Mouse (Mus musculus) forebrain, embryonic 13.5 days (tissue): ENCODE data around the gene Ptpa. TPM values are rescaled to one million over a fixed set of nuclear protein-coding genes. Genes with fewer than 3 reads are reported as not detected.
A peak's percentile ranks its signal among the peaks of the same experiment; 100 is the strongest.

Experiments
- ATAC-seq: fragments of 200-750 bp; cut with Nextera tagmentation; 2 replicates; pipeline ENCODE4 v1.8.0; 2017
- H3K27ac ChIP-seq: fragments of 300-500 bp; sonication (generic); 2 replicates; pipeline ENCODE4 v1.5.1; 2015; ENCODE audit warnings: inconsistent platforms, mild to moderate bottlenecking, moderate library complexity
- H3K27me3 ChIP-seq: fragments of 300-500 bp; sonication (generic); 2 replicates; pipeline ENCODE4 v1.6.1; 2015; ENCODE audit warnings: mild to moderate bottlenecking, inconsistent platforms
- H3K36me3 ChIP-seq: fragments of 300-500 bp; sonication (generic); 2 replicates; pipeline ENCODE4 v1.6.1; 2015; ENCODE audit warnings: mild to moderate bottlenecking, inconsistent platforms; ENCODE audit not compliant: poor library complexity, severe bottlenecking
- H3K4me1 ChIP-seq: fragments of 300-500 bp; sonication (generic); 2 replicates; pipeline ENCODE4 v1.6.1; 2015; ENCODE audit warnings: inconsistent platforms
- H3K4me2 ChIP-seq: fragments of 300-500 bp; sonication (generic); 2 replicates; pipeline ENCODE4 v1.6.1; 2015; ENCODE audit warnings: inconsistent platforms, mild to moderate bottlenecking, moderate library complexity
- H3K4me3 ChIP-seq: fragments of 300-500 bp; sonication (generic); 2 replicates; pipeline ENCODE4 v1.5.1; 2015; ENCODE audit warnings: mild to moderate bottlenecking, inconsistent platforms
- H3K9ac ChIP-seq: fragments of 300-500 bp; sonication (generic); 2 replicates; pipeline ENCODE4 v1.6.1; 2015; ENCODE audit warnings: mild to moderate bottlenecking, inconsistent platforms
- H3K9me3 ChIP-seq: fragments of 300-500 bp; sonication (generic); replicated peaks from 2 replicates; pipeline ENCODE4 v1.6.1; 2016; ENCODE audit warnings: inconsistent platforms
- WGBS: fragments of 180-500 bp; shearing (Covaris S2); methylation state at CpG from one replicate; pipeline ENCODE4 v1.1.7; 2015; 5-methylcytosine and 5-hydroxymethylcytosine counted together
- polyA plus RNA-seq: library from polyadenylated mRNA; unstranded; fragments of >200 nt; fragmentation: Nextera tagmentation; extraction: Ambion mirVana; gene quantifications from 2 replicates; pipeline ENCODE4 v1.2.1, GENCODE M21; 2015

Gene Ptpa
- polyA plus RNA-seq, 1 experiment from 2014 or later: 126 TPM

- 13% methylated on average over 12 of the region's 12 CpGs for WGBS
- H3K9me3 ChIP-seq: no peaks in the 10 kb centered on the region
- H3K4me1 ChIP-seq: peaks cover 46% of the 10 kb centered on the region
- H3K9ac ChIP-seq: peak overlapping the region; percentile 65
- peak overlapping the region; percentile 41 for H3K4me2 ChIP-seq
- no peaks in the 10 kb centered on the region for H3K27me3 ChIP-seq
- 0 out of 2 replicates have a peak overlapping the region, but pooled peaks have one; percentile 14 for H3K4me3 ChIP-seq
- peak overlapping the region; percentile 98 for H3K27ac ChIP-seq
- H3K36me3 ChIP-seq: peaks cover 67% of the 10 kb centered on the region
- ATAC-seq: peak; percentile 60
Measured at GRCm38 (mm10) chr2:30440701-30441517, 25.1 kb downstream of the Ptpa start.

DNA sequence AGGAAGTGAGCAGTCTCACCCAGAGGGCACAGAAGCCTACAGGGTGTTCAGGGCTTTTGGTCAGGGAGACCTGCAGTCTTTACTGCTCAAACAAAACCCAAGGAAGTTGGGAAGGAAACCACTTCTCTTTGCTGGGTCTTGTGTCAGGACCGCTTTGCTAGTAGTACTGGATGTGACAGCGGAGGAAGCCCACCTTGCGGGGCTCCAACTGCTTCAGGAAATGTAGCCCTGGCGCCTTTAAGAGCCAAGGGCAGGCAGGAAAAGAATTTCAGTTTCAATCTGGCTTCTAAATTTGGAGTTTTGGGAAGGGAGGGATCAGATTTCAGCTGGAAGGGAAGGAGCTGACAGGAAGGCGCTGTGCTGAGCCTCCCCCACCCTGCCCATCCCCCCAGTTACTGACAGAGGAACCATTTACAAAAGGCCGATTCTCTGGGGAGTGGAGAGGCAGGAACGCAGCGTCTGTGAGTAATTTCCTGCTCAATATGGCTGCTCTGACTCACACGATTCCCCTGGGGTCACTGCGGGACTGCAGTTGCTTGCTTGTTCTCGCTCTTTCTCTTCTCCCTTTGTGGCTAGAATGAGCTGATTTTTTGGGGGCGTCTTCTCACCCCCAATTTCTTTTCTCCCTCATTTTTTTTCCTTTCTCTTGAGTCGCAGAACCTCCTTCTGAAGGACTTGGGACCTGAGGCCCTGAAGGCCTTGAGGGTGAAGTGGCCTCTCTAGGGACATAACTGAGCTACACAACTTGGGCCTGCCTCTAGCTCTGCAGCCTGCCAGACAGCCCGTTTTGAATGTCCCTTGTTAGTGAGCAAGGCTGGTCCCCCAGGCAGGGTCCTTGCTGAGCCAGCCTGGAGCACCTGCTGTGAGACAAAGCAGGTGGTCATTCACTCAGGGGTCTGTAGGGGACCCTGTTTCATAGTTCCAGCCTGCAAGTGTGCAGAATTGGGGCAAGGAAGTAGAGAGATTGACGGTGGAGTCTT lies 26.0 kb downstream of the Ptpa start:
- Histone ChIP-seq H3K4me2 (peak overlapping the region; percentile 41), H3K9ac (peak overlapping the region; percentile 65), H3K27me3 (no peaks in the 10 kb centered on the region), H3K4me3 (0 out of 2 replicates have a peak overlapping the region, but pooled peaks have one; percentile 14), H3K27ac (peak overlapping the region; percentile 98), H3K4me1 (peaks cover 46% of the 10 kb centered on the region), H3K9me3 (no peaks in the 10 kb centered on the region), H3K36me3 (peaks cover 73% of the 10 kb centered on the region)
- 4% methylated on average over 15 of the region's 15 CpGs for WGBS
- peak; percentile 73 for ATAC-seq

GRCm38 (mm10) chr2:30442498-30442890 lies 26.7 kb downstream of the Ptpa start:
- H3K4me3 ChIP-seq: 0 out of 2 replicates have a peak overlapping the region, but pooled peaks have one; percentile 14
- no peak for ATAC-seq
- no peaks in the 10 kb centered on the region for H3K27me3 ChIP-seq
- H3K27ac ChIP-seq: peak overlapping the region; percentile 98
- 66% methylated on average over 5 of the region's 5 CpGs for WGBS
- no peaks in the 10 kb centered on the region for H3K9me3 ChIP-seq
- peak overlapping the region; percentile 65 for H3K9ac ChIP-seq
- peak overlapping the region; percentile 41 for H3K4me2 ChIP-seq
- peaks cover 46% of the 10 kb centered on the region for H3K4me1 ChIP-seq
- H3K36me3 ChIP-seq: peaks cover 73% of the 10 kb centered on the region

DNA sequence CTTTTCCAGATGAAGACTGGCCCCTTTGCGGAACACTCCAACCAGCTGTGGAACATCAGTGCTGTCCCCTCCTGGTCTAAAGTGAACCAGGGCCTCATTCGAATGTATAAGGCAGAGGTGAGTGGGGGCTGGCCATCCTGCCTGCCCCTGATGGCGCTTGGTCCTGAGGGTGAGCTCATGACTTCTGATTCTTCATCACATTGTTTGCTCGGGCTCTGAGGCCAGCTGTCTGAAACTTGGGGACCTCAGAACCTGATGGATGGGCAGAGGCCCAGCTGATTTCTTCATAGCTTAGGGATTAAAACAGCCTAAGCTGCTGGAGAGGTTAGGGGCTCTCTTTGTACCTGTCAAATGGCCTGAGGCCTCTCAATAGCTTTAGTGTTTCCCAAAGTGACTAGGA lies 27.4 kb downstream of the Ptpa start:
- H3K27me3 ChIP-seq: no peaks in the 10 kb centered on the region
- H3K9ac ChIP-seq: peak overlapping the region; percentile 65; the same call in 1 of the 2 replicates
- peaks cover 46% of the 10 kb centered on the region for H3K4me1 ChIP-seq
- no peak overlapping the region for H3K4me2 ChIP-seq
- H3K36me3 ChIP-seq: peaks cover 73% of the 10 kb centered on the region
- H3K4me3 ChIP-seq: no peak overlapping the region
- peak overlapping the region; percentile 98 for H3K27ac ChIP-seq
- ATAC-seq: no peak
- 72% methylated on average over 4 of the region's 4 CpGs for WGBS
- H3K9me3 ChIP-seq: no peaks in the 10 kb centered on the region

GRCm38 (mm10) chr2:30444006-30444405 lies 28.2 kb downstream of the Ptpa start:
- no peak for ATAC-seq
- 88% methylated on average over 5 of the region's 5 CpGs for WGBS
- no peak overlapping the region for H3K4me3 ChIP-seq
- H3K9me3 ChIP-seq: no peaks in the 10 kb centered on the region
- no peak overlapping the region for H3K27ac ChIP-seq
- H3K36me3 ChIP-seq: peaks cover 69% of the 10 kb centered on the region
- H3K4me1 ChIP-seq: peaks cover 46% of the 10 kb centered on the region
- H3K4me2 ChIP-seq: no peak overlapping the region
- peak overlapping the region; percentile 12; the same call in 1 of the 2 replicates for H3K9ac ChIP-seq
- no peaks in the 10 kb centered on the region for H3K27me3 ChIP-seq

- Histone ChIP-seq H3K27ac (no peak overlapping the region), H3K4me2 (no peak overlapping the region), H3K27me3 (no peaks in the 10 kb centered on the region), H3K9me3 (no peaks in the 10 kb centered on the region), H3K36me3 (peaks cover 68% of the 10 kb centered on the region), H3K4me3 (no peak overlapping the region), H3K9ac (no peak overlapping the region), H3K4me1 (peaks cover 45% of the 10 kb centered on the region)
- no peak for ATAC-seq
Measured at GRCm38 (mm10) chr2:30444450-30444849, 28.6 kb downstream of the Ptpa start.

DNA sequence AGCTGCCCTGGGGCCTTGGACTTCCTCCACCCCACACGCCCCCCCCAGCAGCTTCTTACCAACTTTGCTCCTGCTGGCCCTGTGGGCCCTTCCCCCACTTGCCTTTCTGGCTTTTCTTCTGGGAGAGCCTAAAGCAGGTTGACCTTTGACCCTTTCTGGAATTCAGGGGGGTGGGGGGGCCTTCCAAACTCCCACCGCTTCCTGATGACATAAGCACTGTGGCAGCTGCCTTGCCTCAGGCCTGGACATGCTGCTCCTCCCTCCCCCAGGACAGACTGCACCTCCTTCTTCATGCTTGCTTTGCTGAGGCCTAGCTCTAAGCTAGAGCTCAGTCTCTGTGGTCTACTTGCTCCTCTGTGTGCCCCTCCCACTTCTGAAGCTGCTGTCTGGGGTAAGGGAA lies 29.5 kb downstream of the Ptpa start:
- Histone ChIP-seq H3K36me3 (peaks cover 69% of the 10 kb centered on the region), H3K27me3 (no peaks in the 10 kb centered on the region), H3K9me3 (no peaks in the 10 kb centered on the region), H3K9ac (peak overlapping the region; percentile 34; the same call in 1 of the 2 replicates), H3K4me2 (no peak overlapping the region), H3K27ac (no peak overlapping the region), H3K4me3 (no peak overlapping the region), H3K4me1 (peaks cover 36% of the 10 kb centered on the region)
- WGBS: 49% methylated on average over 2 of the region's 2 CpGs
- ATAC-seq: no peak

DNA sequence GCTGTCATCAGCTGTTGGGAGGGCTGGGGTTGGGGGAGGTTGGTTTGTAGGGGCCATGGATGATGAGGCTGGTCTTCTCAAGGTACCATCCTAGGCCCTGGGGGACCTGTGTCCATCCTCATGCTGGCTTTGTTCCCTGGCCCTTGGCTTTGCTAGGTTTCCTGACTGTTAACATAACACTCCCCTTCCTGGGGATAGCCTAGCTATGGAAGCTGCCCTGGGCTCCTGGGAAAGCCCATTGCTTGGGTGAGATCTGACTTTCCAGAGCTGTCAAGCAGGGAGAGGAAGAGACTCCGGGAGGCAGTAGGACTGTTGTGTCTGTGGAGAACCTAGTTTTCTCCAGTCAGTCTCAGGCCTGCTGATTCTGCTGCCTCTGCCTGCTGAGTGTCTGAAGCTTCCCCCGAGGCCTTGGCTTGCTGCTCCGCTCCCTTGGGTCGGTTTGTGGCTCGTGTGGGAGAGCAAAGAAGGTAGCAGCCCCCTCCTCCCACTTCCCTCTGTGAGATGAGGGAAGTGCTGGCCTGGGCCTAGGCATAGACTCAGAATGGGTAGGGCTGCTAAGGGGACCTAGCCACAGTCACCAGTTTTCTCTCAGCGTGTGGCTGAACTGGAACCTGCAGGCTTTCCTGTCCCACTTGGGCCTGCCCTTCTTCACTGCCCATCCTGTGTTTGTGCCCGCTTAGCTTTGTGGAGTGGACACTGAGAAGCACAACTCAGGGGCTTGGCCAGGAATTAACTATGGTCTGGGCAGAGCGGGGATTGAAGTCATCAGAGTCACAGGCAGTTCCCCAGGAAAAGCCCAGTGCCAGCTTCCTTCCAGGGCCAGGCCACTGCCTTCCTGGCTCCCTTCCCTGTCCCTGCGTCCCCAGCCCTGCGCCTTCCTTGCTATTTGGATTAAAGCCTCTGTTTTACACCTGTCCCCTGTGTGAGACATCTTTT lies 31.3 kb downstream of the Ptpa start:
- Histone ChIP-seq H3K9ac (no peak overlapping the region), H3K4me2 (no peak overlapping the region), H3K4me3 (no peak overlapping the region), H3K4me1 (peaks cover 18% of the 10 kb centered on the region), H3K27ac (no peak overlapping the region; the same call in 1 of the 2 replicates), H3K36me3 (peaks cover 74% of the 10 kb centered on the region), H3K27me3 (no peaks in the 10 kb centered on the region), H3K9me3 (no peaks in the 10 kb centered on the region)
- ATAC-seq: no peak
- WGBS: 88% methylated on average over 10 of the region's 10 CpGs

GRCm38 (mm10) chr2:30448371-30448770 lies 32.5 kb downstream of the Ptpa start:
- Histone ChIP-seq H3K4me3 (no peak overlapping the region), H3K9me3 (no peaks in the 10 kb centered on the region), H3K4me2 (no peak overlapping the region), H3K27me3 (no peaks in the 10 kb centered on the region), H3K36me3 (peaks cover 68% of the 10 kb centered on the region), H3K9ac (no peak overlapping the region), H3K27ac (no peak overlapping the region), H3K4me1 (peaks cover 6% of the 10 kb centered on the region)
- ATAC-seq: no peak
- 95% methylated on average over 7 of the region's 7 CpGs for WGBS

GRCm38 (mm10) chr2:30450530-30450929 lies 34.7 kb downstream of the Ptpa start:
- H3K9ac ChIP-seq: no peak overlapping the region
- no peak overlapping the region for H3K27ac ChIP-seq
- H3K4me2 ChIP-seq: no peak overlapping the region
- WGBS: 66% methylated on average over 1 of the region's 1 CpGs
- no peaks in the 10 kb centered on the region for H3K9me3 ChIP-seq
- H3K27me3 ChIP-seq: no peaks in the 10 kb centered on the region
- 0 out of 2 replicates have a peak, but pooled peaks cover under 1% of the 10 kb centered on the region for H3K4me1 ChIP-seq
- ATAC-seq: no peak
- H3K36me3 ChIP-seq: peaks cover 47% of the 10 kb centered on the region
- no peak overlapping the region for H3K4me3 ChIP-seq

GRCm38 (mm10) chr2:30451525-30451924 lies 35.7 kb downstream of the Ptpa start:
- Histone ChIP-seq H3K27ac (no peak overlapping the region), H3K4me1 (no peaks in the 10 kb centered on the region), H3K9me3 (no peaks in the 10 kb centered on the region), H3K36me3 (peaks cover 37% of the 10 kb centered on the region), H3K4me2 (no peak overlapping the region), H3K9ac (no peak overlapping the region), H3K27me3 (no peaks in the 10 kb centered on the region), H3K4me3 (no peak overlapping the region)
- 93% methylated on average over 3 of the region's 3 CpGs for WGBS
- ATAC-seq: no peak
